Mouse (Mus musculus): ENCODE results near the gene Ccdc159.
A peak's percentile ranks its signal among the peaks of the same experiment; 100 is the strongest.

The Ccdc159 gene

DNA sequence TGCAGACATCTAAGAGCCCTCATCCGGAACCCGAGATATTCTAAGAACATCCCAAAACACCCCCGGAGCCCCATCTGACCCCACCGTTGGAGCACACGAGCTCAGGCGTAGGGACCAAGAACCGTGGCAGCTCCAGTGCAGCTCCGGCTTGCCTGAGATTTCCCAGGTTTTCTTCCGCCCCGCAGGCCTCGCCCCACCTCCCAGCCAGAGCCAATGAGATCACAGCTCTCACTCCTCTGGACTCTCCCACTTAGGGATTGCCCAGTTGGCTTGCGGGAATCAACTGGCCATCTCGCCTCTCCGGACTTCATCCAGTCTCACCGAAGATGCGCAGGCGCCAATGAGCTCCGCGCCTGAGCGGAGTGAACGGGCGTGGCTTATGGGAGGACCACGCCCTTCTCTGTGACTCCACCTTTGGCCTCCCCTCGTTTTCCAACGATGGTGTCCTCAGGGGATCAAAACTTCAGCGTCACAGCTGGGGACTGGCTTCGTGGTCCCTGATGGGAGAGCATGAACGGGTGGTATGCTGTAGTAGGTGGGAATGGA is at the start of gene Ccdc159, which contains the start of gene Tmem205:
Ccdc159 (plus strand) TSS at position 264 of the 546 bp plus-strand sequence.
Tmem205 (minus strand) TSS at position 349 of the 546 bp plus-strand sequence.
- DNase-seq (ENCODE audit: low spot score in 2 of 2), result peak in 1 of 2 experiments; percentile 22

GRCm38 (mm10) chr9:21889229-21889628 is 38.0 kb upstream of the Ccdc159 start:
- DNase-seq (ENCODE audit: low spot score in 2 of 2), result no peak

DNA sequence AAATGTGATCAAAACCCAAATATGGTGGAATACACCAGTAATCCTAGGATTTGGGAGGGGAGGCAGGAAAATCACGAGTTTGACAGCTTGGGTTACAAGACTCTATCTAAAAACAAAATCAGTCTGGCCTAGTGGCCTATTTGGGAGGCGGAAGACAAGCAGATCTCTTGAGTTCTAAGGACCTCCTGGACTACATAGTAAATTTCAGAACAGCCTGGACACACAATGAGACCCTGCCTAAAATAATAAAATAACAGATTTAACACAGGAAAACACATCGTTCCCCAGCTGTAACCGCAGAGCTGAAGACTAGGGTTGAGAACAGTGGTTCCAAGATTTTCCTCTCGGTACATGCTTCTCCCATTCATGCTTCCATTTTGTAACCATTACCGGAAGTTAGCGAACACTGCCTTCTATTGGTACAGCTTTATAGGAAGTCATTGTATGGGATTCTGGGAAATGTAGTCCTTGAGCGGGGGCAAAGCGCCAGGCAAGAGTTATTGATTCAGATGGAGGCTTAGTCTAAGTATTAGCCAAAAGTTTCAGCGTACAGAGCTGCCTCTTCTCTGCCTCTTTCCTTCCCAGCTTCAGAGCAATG is 25.9 kb upstream of the Ccdc159 start:
- DNase-seq (ENCODE audit: low spot score in 2 of 2), result no peak

- DNase-seq (ENCODE audit: low spot score in 2 of 2), result no peak
These were observed 23.2 kb upstream of the Ccdc159 start for GRCm38 (mm10) chr9:21904031-21904430.

DNA sequence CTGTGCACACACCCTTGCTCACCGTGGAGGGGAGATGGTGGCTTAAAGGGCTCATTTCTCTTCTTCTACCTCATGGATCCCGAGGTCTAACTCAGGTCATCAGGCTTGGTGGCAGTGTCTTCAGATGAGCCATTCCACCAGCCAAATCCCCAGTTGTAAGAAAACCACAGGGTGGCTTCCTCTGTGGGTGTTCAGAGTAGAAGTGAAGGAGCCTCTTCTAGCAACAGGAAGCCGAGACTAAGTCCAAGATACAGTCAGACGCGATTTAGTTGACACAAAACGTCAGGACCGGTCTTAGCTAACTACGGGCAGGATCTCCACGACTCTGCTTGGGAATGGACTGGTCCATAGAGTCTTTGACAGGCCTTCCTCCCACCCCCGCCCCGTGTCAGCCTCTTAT is 19.1 kb upstream of the Ccdc159 start:
- DNase-seq (ENCODE audit: low spot score in 2 of 2), result no peak

DNA sequence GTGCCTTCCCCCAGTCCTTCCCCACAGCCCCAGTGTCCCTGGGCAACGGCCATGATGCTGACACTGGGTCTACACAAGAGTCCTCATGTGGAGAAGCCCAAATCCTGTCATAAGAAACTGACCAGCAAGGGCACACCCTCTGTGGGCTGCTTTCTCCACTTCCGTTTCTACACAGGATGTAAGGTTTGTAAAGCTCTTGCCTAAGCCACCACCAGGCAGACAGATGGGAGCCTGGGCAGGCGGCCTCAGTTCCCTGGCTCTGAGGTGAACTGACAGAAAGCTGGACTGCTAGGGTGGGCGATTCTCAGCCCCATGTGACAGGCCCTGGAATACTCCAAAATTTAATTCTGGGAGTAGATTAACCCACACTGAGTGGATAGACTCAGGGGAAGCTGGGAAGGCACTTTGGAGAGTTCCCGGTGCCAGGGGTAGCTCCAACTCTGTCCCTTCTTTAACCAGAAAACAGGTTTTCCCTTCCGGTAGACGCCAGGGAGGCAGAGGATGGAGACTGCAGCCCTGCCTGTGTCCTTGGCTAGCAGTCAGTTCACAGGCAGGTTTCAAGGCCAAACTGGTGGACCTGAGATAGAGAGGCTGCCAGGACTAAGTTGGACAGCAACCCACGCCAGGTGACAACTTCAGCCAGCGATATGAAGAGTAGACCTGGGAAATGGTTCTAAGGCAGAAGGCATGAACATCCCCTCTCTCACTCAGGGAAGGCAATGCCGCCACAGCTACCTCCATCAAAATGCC is 17.6 kb upstream of the Ccdc159 start:
- no peak for DNase-seq (ENCODE audit: low spot score in 2 of 2)

DNA sequence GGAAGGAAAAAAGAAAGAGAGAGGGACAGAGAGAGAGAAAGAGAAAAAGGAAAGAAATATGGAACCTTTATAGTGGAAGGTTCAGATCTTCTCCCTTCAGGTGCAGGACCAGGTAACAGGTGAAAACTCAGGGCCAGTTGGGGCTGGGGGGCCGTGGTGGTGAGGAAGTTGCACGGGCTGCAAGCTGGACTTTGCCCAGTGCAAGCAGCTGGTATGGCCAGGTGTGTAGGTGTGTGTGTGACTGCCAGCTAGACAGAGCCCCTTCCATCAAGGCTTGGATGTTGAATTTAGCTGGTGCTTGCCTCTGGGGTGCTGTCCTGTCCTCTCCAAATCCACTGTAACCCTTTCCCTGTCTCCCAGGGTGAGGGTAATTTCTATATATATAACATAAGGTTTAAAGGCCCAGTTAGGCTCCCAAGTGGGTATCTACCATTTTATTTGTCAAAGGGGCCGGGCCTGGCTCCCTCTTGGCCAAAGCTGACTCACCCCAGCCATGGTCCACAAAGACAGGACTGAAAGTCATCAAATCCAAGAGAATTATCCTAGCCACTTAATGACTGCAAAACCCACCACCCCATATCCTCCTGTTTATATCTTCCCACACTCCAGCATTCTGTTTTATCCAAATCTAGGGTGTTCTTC is 10.3 kb upstream of the Ccdc159 start:
- no peak for DNase-seq (ENCODE audit: low spot score in 2 of 2)

GRCm38 (mm10) chr9:21917493-21918034 is 9.7 kb upstream of the Ccdc159 start:
- no peak for DNase-seq (ENCODE audit: low spot score in 2 of 2)

DNA sequence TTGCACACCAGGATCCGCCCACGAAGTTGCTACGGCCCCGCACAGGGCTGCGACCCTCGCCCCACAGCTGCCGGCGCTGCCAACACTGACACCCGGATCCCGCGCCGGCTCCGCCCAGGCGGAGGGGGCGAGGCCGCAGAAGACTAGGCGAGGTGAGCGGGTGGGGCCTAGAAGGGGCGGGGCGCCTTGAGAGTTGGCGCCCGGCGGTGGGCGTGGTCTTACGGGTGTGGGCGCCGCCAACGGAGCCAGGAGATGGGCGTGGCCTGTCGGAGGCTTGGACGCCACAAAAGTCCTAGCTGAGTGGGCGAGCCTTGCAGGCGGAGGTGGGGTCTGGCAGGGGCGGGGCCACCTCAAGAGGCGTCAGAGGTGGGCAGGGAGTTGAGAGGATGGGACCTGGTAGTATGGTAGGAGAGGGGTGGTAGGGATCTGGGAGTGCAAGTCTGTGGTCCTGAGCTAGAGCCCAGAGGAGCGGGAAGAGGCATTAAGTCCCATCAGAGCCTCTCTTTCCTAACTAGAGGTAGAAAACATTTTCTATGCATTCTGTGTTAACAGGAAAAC is 9.2 kb upstream of the Ccdc159 start, which contains the start of gene Rab3d:
Rab3d (minus strand) TSS at position 158 of the 558 bp plus-strand sequence.
- peak; percentile 92 to 93 for DNase-seq (ENCODE audit: low spot score in 2 of 2)

DNA sequence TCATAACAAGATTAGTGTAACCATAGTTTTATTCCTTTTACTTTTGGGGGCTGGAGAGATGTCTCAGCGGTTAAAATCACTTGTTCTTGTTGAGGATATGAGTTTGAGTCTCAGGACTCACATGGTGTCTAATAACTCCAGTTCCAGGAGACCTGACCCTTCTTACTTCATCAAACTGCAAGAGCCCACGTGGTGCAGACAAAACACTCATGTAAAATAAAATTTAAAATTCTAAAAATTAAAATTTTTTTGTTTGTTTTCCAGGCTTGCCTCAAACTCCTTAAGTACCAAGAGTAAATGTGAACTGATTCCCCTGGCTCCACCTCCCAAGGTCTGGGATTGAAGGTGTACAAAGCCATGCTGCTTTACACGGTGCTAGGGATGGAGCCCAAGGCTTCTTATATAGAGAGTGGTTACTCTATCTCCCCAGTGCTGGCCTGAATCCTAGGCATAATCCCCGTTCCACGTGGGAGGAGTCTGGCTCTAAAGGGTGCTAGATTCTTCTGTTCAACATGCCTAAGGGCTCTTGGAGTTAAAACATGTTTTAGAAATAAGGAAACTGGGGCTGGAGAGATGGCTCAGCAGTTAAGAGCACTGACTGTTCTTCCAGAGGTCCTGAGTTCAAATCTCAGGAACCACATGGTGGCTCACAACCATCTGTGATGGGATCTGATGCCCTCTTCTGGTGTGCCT is 8.4 kb upstream of the Ccdc159 start:
- no peak for DNase-seq (ENCODE audit: low spot score in 2 of 2)

DNA sequence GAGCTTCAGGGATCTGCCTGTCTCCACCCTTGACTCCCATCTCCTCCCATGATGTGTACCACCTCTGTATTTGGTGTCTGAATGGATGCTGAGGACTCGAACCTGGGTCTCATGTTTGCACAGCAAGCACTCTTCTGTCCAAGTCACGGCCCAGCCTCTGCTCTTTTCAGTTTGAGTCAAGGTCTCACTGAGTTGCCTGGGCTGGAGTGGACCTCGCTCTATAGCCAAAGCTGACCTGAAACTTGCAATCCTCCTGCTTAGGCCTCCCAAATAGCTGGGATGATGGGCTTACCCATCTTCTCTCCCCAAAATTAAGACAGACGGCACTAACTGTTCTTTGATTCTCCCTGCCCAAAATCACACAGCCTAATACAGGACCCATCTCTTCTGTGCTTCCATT is 4.2 kb upstream of the Ccdc159 start:
- DNase-seq (ENCODE audit: low spot score in 2 of 2), result no peak

- no peak for DNase-seq (ENCODE audit: low spot score in 2 of 2)
These were observed 3.7 kb upstream of the Ccdc159 start for GRCm38 (mm10) chr9:21923490-21924098.

GRCm38 (mm10) chr9:21924099-21924493 is 3.2 kb upstream of the Ccdc159 start:
- peak; percentile 54 to 65 for DNase-seq (ENCODE audit: low spot score in 2 of 2)

GRCm38 (mm10) chr9:21925034-21925433 is 2.2 kb upstream of the Ccdc159 start:
- DNase-seq (ENCODE audit: low spot score in 2 of 2), result no peak

DNA sequence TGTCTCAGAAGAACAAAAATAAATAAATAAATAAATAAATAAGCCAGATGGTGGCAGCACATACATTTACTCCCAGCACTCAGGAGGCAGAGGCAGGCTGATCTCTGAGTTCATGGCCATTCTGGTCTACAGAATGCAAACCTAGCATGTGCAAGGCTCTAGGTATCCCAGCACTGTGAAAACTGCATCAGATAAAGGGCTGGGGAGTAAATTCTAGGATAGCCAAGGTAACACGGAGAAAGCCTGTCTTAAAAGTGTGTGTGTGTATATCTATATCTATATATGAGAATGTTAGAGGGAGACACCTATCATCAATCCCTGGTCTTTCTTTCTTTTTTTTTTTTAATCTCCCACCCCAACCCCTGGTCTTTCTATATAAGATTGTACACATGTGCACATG is 1.8 kb upstream of the Ccdc159 start:
- DNase-seq (ENCODE audit: low spot score in 2 of 2), result no peak

DNA sequence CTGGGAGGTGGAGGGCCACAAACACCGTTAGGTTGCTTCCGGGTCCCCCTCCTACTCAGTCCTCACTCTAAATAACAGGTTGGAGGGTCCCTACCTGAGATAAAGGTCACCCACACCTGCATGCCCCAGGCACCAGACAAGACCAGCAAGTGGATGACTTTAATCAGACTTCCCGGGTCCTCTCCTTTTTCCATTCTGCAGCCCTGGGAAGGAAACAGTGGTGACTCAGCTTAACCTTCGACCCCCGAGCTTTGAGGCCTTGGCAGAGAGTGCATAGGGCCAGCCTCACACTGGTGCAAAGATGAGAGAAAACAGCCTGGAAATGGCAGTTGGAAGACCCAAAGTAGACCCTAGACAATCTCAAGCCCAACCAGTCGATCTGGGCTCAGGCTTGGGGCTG is 1.1 kb upstream of the Ccdc159 start:
- DNase-seq (ENCODE audit: low spot score in 2 of 2), result no peak

GRCm38 (mm10) chr9:21926784-21927183 is 487 bp upstream of the Ccdc159 start:
- DNase-seq (ENCODE audit: low spot score in 2 of 2), result no peak

- DNase-seq (ENCODE audit: low spot score in 2 of 2), result no peak
These were observed 1.9 kb downstream of the Ccdc159 start for GRCm38 (mm10) chr9:21929208-21929607.

DNA sequence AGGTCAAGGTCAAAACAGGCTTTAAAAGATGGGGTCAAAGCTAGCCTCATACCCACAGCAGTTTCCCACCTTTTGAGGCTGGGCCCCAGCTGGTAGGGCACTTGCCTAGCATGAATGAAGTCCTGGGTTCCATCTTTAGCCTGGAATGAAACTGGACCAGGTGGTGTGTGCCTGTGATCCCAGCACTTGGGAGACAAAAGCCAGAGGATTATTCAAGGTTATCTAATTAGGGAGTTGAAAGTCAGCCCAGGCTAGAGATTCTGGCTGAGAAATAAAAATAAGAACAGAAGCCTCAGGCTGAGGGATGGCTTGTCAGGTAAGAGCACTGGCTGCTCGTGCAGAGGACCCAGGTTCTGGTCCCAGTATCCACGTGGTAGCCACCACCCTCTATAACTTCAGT is 4.7 kb downstream of the Ccdc159 start:
- no peak for DNase-seq (ENCODE audit: low spot score in 2 of 2)

DNA sequence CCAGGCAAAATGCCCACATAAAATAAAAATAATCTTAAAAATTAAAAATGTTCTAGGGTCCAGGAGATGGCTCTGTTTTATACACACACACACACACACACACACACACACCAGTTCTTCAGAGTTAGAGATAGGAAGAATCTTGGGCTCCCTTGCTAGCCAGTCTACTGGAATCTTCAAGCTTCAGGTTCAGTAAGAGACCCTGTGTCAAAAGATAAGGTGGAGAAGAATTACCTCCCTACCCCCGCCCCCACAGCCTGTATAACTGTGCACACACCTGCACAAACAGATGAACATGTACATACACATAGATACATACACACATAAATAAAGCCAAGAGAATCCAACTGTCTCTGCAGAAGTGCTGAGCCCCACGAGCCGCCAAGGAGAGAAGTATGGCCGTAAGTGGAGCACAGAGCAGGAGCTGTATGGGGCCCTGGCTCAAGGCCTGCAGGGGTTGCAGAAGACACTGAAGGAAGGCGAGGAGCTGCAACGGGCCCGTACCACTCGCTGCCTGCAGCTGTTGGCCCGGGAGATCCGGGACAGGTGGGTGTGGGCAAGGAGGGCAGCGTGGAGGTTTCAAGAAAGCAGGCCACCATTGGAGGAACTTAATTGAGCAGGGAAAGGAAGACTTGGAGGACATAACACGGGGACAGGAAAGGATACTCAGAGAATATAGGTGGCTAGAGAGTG is 5.3 kb downstream of the Ccdc159 start:
- DNase-seq (ENCODE audit: low spot score in 2 of 2), result no peak

All from spleen, postnatal 14 days (tissue).